Mouse (Mus musculus): ENCODE measurements around the gene Gm10718.
"Not testable (repeated sequence)": the region's sequence is repeated elsewhere in the genome, so short reads cannot be mapped to it uniquely, and the experiment has no call there.

GRCm38 (mm10) chr9:3015354-3015753, 8.0 kb upstream of the Gm10718 start, which contains the start of gene Gm10720:
- TF ChIP-seq CTCF (conservative IDR thresholded peaks at IDR 0.05 in 1 of 2, IDR thresholded peaks at IDR 0.05 in 1 of 2; ENCODE audit: low read depth in 2 of 2, low read length in 2 of 2); POLR2A (IDR thresholded peaks at IDR 0.05; ENCODE audit: low read depth, low read length); EP300 (IDR thresholded peaks at IDR 0.05; ENCODE audit: low read length); JUN (IDR thresholded peaks at IDR 0.05; ENCODE audit: insufficient read depth, low read depth, low read length); UBTF (IDR thresholded peaks at IDR 0.05; ENCODE audit: low read depth, low read length); JUND (conservative IDR thresholded peaks at IDR 0.05; ENCODE audit: low read depth, low read length); USF2 (conservative IDR thresholded peaks at IDR 0.05; ENCODE audit: low read depth, low read length); POLR2AphosphoS2 (IDR thresholded peaks at IDR 0.05; ENCODE audit: low read depth, low read length); CHD2 (IDR thresholded peaks at IDR 0.05; ENCODE audit: low read length); CHD1 (IDR thresholded peaks at IDR 0.05; ENCODE audit: low read depth, low read length): not testable (repeated sequence)

Data from CH12.LX (cell line).